Mouse (Mus musculus) frontal cortex, postnatal 14 days (tissue): ENCODE measurements around the gene Gm11084.
"Not testable (repeated sequence)": the region's sequence is repeated elsewhere in the genome, so short reads cannot be mapped to it uniquely, and the experiment has no call there.

Experiments used
- DNase-seq, 2 experiments: peaks; one replicate each; pipeline ENCODE4 v3.0.0; 2022; ENCODE audit warnings: low spot score in 2 of 2

Gm11084 gene

DNA sequence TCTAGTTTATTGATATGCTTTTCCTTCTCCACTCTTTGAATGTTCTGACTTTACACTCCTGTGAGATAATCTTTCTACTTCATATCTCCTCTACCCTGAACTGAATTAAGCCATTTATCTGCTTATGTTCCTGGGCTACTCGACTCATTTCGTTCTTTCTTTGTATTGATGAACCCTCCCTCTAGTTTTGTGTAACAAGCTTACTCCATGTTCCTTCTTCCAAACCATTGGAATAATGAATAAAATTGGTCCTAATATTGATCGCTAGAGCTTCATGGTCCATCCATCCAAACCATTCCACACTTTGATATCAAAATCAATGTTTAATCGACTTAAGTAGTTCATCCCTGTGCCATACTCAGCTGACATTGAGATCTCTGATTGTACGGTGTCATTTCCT lies at the start of gene Gm11084:
TSS of gene Gm11084 (minus strand) at position 101 of the 400 bp plus-strand sequence.
- no peak for DNase-seq

DNA sequence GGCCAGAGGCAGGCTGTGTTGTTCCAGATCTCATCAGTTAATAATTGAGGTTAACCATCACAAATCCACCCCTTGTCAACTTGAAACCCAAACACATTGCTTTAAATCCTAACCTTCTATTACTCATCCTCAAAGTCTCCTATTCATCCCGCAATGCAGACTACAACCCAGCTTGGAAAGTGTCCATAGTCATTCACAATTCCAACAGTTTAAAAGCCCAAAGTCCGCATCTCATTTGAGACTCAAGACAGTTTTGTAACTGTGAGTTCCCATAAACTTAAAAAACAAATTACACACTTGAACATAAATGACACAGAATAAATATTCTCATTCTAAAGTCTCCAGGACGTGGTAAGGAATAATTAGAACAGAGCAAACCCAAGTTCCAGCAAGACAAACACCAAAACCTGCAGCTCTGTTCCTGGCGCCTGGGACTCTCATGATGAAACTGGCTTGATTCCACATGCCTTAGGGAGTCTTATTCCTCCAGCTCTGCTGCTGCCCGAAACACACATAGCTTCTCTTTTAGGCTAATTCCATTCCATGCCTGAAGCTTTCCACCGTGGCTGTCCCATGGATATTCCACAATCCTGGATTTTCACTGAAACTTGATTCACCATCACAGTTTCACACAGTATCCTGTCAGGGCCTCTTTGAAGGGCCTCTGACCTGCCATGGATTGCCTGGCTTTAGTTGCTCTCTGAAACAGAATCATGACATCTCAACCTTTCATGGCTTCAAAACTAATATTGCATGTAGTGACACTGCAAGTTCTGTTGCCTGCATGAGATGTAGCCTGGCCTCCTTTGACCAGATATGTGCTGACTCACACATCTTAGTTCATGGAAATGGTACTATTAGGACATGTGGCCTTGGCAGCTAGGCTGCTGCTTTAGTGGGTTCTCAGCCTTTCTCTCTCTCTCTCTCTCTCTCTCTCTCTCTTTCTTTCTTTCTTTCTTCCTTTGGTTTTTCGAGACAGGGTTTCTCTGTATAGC lies 44.8 kb upstream of the Gm11084 start:
- DNase-seq: no peak

DNA sequence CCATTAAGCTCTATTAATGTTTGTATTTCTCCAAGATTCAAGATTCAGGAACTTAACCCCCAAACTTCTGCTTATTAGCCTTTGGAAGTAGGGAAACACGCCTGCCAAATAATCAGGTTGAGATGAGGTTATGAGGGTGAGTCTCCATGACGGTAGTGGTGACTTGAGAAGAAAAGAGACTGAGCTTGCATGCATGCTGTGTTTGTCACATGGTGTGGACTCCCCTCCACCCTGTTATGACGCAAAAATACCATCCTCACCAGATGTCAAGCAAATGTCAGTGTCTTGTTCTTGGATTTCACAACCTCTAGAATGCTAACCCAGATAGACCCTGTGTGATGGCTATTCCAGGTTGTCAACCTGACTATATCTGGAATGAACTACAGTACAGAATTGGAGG lies 43.3 kb upstream of the Gm11084 start:
- no peak for DNase-seq

DNA sequence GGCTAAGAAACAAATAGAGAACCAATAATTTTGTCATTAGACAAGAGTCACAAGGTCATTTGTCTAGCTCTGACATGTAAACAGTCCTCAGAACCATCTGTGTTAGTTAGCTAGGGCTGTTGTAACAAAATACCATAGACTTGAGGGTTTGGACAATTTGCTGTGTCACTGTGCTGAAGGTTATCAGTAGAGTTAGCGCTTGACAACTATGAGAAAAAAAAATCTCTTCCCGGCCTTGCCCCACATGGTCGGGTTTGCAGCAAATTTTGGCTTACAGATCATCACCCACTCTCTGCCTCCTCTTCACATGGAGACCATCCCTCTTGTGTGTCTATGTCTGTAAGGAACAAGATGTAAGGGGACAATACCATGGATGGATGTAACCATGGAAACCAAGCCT lies 41.5 kb upstream of the Gm11084 start:
- DNase-seq: no peak

DNA sequence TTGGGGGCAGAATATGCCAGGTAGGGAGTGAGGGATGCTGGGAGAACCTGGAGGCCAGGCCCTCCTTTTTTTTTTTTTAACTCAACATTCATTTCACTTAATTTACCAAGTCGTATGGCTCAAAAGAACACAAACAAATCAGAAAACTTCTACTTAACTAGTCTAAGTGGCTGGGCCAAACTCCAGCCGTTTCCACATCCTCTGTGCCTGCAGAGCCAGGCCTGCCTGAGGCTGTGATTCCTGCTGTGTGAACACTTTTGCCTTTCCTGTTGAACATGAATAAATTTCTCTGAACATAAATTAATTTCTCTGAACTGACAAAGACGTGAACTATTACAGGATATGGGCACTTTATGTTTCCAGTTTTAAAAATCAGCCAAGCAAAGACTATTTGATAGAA lies 40.6 kb upstream of the Gm11084 start:
- DNase-seq: no peak

DNA sequence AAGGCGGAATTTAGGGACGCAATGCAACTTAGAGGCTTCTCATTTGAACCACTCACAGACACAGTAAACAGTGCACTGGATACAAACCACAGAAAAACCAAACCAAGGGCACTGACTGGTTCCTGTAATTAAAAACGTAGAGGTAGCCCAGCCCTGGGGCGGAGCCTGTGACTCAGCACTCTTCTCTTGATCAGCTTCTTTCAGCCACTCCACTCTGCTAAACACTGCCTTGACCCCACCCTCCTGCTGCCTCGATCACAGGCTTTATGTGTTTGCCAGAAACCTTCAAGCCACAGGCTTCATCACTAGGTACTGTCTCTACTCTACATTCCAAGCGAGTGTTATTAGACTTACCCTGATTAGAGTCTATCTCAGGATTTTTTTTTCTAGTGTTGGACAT lies 37.3 kb upstream of the Gm11084 start:
- no peak for DNase-seq

DNA sequence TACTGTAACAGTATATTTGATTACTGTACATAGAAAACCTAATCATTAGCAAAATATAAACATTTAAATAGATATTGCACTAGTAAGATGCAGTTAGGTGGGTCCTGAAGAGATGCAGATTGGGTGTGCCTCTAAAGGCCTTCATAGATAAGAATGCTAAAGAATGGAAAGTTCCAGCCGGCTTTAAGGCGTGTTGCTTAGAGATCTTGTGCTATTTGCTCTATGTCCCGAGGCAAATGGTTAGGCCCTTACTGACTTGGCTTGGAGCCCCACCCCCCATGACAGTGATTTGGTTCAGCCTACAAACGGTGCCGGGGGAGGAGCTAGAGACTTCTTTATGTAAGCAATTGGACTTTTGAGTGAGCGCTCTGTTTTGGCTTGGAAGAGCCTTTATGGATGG lies 34.5 kb upstream of the Gm11084 start:
- DNase-seq: no peak

DNA sequence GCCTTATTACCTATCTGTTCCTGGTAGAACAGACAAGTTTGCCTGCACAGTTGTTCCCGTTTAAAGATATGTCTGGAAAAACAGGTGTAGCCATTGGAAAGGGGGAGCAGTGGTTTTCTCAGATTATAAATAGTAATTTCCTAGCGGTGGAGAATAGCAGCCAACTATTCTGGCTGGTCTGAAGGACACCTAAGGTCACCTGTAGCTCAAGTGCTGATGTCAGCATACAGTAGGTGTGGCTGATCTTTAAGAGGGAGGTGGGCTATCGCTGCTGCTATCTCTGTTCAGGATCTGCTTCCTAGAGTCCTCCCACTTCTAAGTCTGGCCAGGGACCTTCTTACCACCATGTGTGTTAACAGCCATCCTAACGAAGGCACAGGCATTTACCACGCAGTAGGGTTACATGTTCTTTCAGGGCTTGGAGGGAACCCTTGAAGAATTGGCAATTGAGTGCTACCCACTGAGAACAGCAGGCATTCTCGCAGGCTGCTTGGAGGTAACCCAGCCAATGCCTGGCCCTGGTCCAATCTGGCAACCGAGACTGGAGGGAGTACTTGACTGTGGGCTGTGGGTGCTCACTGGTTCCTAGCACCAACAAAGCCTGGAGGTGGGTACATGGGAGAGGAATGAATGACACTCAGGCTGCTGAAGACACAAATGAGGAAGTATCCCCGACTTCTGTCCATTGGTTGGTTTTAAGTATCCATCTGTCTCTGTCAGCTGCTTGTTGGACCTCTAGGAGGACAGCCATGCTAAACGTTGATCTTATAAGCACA lies 33.0 kb upstream of the Gm11084 start:
- peak; percentile 44 to 51 for DNase-seq

DNA sequence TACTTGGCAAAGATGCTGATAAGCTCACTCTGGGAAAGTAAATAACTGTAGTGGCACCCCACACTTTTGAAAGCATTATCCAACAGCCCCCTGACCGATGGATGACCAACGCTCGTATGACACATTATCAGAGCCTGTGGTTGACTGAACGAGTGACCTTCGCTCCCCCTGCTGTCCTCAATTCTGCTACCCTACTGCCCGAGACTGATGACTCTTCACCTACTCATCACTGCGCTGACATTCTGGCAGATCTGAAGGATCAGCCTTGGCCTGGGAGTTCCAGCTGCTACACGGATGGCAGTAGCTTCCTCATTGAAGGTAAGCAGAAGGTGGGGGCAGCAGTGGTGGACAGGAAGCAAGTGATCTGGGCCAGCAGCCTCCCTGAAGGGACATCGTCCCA lies 27.5 kb upstream of the Gm11084 start:
- not testable (repeated sequence) for DNase-seq

DNA sequence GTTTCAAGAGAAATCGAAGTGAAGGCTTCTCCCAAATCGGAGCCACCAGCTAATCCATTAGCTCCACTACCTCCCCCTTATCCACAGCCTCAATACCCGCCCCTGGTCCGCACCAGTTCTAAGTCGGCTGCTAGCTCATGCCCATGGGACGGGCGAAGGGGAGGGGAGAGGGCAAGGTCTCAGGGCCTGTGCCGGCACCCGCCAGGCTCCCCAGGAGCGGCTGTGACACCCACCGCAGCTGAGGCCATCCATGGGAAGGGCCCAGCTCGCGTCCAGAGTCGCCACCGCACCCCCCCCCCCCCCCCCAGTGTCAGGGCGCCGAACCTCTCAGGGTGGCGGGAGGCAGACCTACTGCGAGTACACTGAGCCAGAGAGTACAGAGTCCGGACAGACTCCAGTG lies 26.1 kb upstream of the Gm11084 start:
- no peak for DNase-seq

DNA sequence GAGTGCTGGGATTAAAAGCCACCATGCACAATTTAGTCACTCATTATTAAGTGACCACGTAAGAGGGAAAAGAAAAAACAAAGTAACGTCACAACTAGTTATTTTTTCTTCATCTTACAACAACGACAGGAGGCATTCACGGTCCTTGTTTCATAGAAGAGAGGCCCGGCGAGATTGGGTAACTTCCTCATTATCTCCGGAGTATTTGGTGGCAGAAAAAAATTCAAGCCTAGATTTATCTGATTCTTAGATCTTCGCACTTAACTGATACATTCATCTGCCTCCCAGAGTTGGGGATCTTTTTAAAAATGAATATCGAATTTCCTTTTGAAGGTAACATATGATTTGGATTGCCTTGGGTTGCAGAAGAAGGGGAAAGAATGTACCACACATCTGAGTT lies 21.0 kb upstream of the Gm11084 start:
- DNase-seq: no peak

DNA sequence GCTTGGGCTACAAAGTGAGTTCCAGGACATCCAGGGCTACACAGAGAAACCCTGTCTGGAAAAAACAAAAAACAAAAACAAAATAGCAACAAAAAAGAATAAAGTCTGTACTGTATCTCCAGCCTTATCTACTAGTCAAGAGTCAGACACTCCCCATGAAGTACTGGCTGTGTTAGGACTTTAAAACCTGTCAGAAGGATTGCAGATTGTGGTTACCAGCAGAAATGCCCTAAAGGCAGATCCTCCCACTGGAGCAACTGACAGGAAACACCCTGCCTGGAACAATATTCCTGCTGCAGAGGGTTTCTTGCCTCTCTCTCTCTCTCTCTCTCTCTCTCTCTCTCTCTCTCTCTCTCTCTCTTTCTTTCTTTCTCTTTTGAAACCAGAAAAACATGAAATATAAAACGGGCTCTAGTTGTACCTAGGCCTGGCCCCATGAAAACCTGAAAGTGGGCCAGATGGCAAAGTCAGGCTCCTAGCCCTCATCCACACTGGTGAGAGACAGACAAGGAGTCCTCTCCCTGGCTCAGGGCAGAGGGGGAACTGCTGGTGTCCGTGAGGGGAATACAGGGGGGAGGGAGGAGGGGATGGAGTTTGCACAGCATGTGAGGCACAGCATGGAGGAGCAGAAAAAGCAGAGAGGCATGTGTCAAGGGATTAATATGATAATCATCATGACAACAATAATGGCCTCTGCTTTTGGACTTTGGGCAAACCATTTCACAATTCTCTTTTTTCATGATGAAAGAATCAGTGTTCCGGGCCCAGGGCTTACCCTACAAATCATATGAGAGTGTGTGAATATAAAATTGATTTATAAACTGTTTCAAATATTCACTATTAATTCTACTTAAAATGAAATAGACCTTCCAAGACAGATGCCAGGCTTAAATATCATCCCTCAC lies 19.3 kb upstream of the Gm11084 start:
- no peak for DNase-seq

DNA sequence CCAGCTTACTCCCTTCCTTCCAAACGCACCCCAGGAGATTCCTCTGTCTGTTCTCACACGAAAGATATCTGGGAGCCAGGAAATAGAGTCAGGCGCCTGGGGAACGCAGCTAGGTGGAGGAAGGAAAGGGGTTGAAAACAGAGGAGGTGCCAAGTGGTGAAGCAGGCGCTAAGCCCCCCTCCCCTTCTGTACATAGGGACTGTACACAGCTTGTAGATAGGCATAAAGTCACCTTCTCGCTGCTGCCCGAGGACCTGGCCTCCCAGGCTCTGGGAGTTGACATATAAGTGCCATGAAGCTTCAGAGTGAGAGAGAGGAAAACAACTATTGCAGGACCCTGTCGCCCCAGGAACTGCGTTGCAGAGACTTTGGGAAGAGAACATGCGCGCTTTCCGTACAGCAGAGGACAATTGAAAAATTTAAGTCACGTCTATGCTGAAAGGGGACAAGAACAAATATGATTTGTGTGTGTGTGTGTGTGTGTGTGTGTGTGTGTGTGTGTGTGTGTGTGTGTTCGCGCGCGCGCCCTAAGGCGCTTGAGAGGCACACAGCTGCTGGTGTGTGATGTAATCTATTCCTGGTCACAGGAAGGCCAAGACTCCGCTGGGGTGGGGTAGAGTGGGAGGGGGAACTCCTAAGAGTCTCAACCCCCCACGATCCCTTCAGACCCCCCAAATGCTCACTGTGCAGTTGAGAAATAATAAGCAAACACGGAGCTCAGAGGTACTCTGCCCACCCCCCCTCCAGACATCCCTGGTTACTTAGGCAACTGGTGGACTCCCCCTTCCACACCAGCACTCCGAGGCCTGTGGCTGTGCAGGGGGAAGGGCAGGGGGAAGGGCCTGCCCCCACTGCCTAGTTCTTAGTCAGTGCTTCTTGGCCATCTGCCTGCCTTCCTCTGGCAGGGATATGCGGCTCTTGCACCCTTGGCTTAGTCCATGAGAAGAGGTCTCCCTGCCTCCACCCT lies 17.5 kb upstream of the Gm11084 start:
- DNase-seq: peak in 1 of 2 experiments; percentile 30

DNA sequence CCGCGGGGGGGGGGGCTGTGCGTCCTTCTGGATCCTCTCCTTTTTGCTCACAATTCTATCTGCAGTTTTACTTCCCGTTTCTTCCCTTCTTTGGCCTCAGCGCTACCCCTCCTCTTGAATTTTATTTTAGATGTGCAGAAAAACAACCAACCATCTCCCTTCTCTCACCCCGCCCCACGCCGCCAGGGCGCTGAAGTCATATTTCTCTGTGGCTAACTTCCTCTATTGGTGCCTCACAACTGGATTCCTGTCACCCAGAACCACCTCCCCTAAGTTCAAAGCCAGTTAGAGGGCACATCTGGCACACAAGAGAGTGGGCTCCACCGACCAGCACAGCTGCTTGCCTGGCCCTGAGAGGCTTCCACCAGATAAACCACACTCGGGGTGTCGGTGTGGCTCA lies 16.5 kb upstream of the Gm11084 start:
- no peak for DNase-seq

DNA sequence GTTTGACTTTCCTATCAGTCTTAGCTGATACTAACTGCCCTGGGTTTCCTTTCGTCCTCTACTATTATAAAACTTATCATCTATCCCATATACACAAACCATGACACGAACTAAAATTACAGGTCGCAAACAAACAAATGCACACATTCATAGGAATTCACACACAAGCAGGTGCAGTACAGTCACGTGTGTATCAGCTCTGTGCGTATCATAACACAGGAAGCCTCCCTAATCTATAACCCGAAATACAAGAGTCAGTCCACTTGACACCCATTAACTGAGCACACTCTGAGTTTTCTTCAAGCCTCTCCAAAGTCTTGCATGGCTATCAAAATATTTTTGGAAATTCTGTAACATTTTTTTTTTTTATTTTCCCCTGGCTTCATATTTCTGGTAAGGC lies 15.9 kb upstream of the Gm11084 start:
- DNase-seq: no peak

DNA sequence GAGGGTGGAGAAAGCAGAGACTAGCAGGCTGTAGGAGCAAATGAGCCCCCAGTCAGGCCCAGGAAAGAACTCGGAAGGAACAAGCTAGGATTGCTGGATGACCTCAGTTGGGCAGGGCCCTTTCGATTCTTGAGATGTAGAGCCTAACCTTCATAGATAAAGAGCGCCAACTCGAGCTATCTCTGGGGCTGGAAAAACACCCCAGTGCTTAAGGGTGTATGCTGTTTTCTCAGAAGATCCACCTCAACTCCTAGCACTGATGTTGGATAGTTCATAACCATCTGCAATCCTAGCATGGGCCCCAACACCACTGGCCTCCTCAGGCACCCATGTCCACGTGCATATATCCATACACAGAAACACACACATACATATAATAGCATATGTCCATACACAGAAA lies 15.5 kb upstream of the Gm11084 start:
- DNase-seq: no peak

DNA sequence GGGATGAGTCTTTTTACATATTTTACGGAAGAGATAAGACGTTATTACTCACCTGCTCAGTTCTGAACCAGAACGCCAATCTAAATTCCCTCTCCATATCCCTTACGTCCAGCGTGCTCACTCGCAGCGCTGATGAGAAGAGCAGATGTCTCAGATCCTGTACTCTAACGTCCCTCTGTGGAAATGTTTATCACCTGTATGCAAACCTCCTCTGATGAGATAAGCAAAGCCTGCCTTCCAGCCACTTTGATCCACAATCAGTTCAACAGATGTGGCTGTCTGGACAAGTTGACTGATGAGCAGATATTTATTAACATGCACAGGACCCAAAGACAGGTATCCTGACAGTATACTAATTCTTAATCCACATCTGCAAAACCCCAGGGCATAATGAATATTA lies 13.7 kb upstream of the Gm11084 start:
- no peak for DNase-seq

DNA sequence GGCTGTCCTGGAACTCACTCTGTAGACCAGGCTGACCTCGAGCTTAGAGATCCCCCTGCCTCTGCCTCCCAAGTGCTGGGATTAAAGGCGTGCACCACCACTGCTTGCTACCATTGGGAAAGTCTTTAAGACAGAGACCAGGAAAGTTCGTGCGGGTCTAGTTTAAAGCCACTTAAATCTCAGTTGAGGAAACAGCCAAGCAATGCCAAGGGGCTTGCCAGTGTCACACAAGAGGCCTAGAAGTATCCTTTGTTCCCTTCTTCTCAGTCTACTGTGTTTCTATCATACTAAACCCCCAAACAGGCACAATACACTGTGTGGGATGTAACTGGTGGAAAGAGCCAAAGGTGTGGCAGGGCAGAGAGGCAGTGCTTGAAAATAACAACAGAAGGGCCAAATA lies 11.1 kb upstream of the Gm11084 start:
- DNase-seq: no peak

DNA sequence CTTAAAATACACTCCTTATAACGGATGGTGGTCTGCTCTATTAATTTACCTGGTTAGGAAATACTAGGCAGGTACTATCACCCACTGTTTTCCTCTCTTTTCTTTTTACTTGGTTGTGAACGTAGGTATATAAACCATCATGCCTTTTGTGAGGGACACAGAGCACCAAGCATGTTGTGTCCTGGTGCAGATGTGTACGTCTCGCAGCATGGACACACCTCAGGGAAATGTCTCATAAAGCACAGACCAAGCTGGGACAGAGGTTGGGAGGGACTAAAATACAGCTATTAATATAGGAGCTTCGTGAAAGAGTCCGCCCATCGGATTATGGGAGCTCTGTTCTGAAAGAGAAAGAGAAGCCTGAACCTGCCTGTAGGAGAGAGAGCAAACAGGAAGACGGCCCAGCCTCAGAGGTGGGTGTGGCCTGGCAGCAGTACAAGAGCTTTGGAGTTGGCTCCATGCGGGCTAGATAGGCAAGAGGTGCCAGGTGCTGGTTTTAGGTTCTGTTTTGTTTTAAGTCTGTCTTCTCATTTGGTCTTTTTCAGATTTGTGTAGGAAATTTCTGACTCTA lies 10.4 kb upstream of the Gm11084 start:
- no peak for DNase-seq
